Comparison of ENCODE assay signal across 8 mouse cellular contexts in genomic region chr3:88136945-88137494, GRCm38 (mm10). TPM values are rescaled to one million over a fixed set of nuclear protein-coding genes. Genes with fewer than 3 reads are reported as not detected.
A peak's percentile ranks its signal among the peaks of the same experiment; 100 is the strongest.
DNase-seq lines count a peak whose midpoint lies in the region; ATAC-seq and TF ChIP-seq lines count a peak whose summit lies in the region.

No protein-coding gene starts in this region.

- H3K4me2 ChIP-seq in kidney, embryonic 15.5 days, result peak overlapping the region; percentile 96
- H3K4me2 ChIP-seq in limb, embryonic 14.5 days (replicated peaks; ENCODE audit: low read depth, low read length, severe bottlenecking), result peak overlapping the region; percentile 97; the same call in 1 of the 2 replicates

- H3K4me1 ChIP-seq in kidney, embryonic 15.5 days, result peaks cover 52% of the 10 kb centered on the region
- H3K4me1 ChIP-seq in brown adipose tissue, adult 24 weeks (ENCODE audit: control insufficient read depth, insufficient read depth, insufficient read length, low read length), result peaks cover 19% of the 10 kb centered on the region
- H3K4me1 ChIP-seq in limb, embryonic 14.5 days (ENCODE audit: control insufficient read depth, insufficient read depth, low read length), result peaks cover 33% of the 10 kb centered on the region

- intact Hi-C loops in left cerebral cortex, postnatal 4 days (cut with DNase I), result loop anchor here (10.0 kb wide), 1 partner anchor 52 kb away; the partner anchor contains the start of gene Iqgap3

- no peak for ATAC-seq in kidney, embryonic 15.5 days (replicated peaks; ENCODE audit: low FRiP score)
- ATAC-seq in limb, embryonic 14.5 days (ENCODE audit: low FRiP score, low read depth), result no peak
- ATAC-seq in granulocyte monocyte progenitor cell, adult 5-6 weeks (replicated peaks; ENCODE audit: poor library complexity, severe bottlenecking), result no peak

- no peaks in the 10 kb centered on the region for H3K9me3 ChIP-seq in kidney, embryonic 15.5 days (replicated peaks)
- no peaks in the 10 kb centered on the region for H3K9me3 ChIP-seq in limb, embryonic 14.5 days (ENCODE audit: control insufficient read depth, low read length)

- no peak overlapping the region for H3K27ac ChIP-seq in kidney, embryonic 15.5 days
- H3K27ac ChIP-seq in brown adipose tissue, adult 24 weeks (replicated peaks; ENCODE audit: low read depth, low read length), result peak overlapping the region; percentile 78
- no peak overlapping the region for H3K27ac ChIP-seq in limb, embryonic 14.5 days (replicated peaks; ENCODE audit: low read depth, low read length)

- no peaks in the 10 kb centered on the region for H3K36me3 ChIP-seq in kidney, embryonic 15.5 days
- H3K36me3 ChIP-seq in limb, embryonic 14.5 days (ENCODE audit: control insufficient read depth, insufficient read depth, low read length), result no peaks in the 10 kb centered on the region

- TF ChIP-seq POLR2A in limb, embryonic 14.5 days (IDR thresholded peaks at IDR 0.05; ENCODE audit: borderline replicate concordance, extremely low read depth, insufficient read depth, insufficient read length), result no peak

- 0 out of 2 replicates have a peak overlapping the region, but pooled peaks have one; percentile 66 for H3K9ac ChIP-seq in kidney, embryonic 15.5 days
- no peak overlapping the region for H3K9ac ChIP-seq in limb, embryonic 14.5 days (ENCODE audit: low read depth, low read length, severe bottlenecking)

- no peak overlapping the region for H3K4me3 ChIP-seq in kidney, embryonic 15.5 days (replicated peaks)
- no peak overlapping the region for H3K4me3 ChIP-seq in brown adipose tissue, adult 24 weeks (ENCODE audit: insufficient read depth, low read depth, low read length)
- no peak overlapping the region for H3K4me3 ChIP-seq in limb, embryonic 14.5 days (replicated peaks; ENCODE audit: low read length)

- peak; percentile 61 to 87 for DNase-seq in adrenal gland, adult (ENCODE audit: inconsistent age in 2 of 2, low spot score in 1 of 2)
- no peak for DNase-seq in adrenal gland, postnatal 4 days (ENCODE audit: low spot score in 2 of 2)
- DNase-seq in kidney, adult 18-20 months, result no peak
- no peak for DNase-seq in limb, embryonic 14.5 days (ENCODE audit: low spot score)
- DNase-seq in left cerebral cortex, postnatal 4 days, result no peak

- 85% methylated on average over 4 of the region's 4 CpGs for WGBS in kidney, embryonic 15.5 days
- 81% methylated on average over 4 of the region's 4 CpGs for WGBS in limb, embryonic 14.5 days

- no peaks in the 10 kb centered on the region for H3K27me3 ChIP-seq in kidney, embryonic 15.5 days
- H3K27me3 ChIP-seq in limb, embryonic 14.5 days (ENCODE audit: control insufficient read depth, insufficient read depth, low read length), result no peaks in the 10 kb centered on the region

RNA-seq across cellular contexts. Expression of gene Mef2d, which starts 5.2 kb away (rescaled TPM):
- total RNA-seq in adrenal gland, postnatal 4 days (2021), result 10 to 100 TPM; 90.0 to 92.1 TPM
- 18.5 and 21.5 TPM in 2 replicates for polyA plus RNA-seq in kidney, embryonic 15.5 days (2015; fragmentation: Nextera tagmentation; extraction: Ambion mirVana)
- 34.8 and 50.0 TPM in 2 replicates for polyA plus RNA-seq in brown adipose tissue, adult 24 weeks (2012; ENCODE audit: insufficient read depth, insufficient read length, missing spikeins)
- polyA plus RNA-seq in limb, embryonic 14.5 days (2012; rRNA removed), result 58.7 and 79.0 TPM in 2 replicates
- polyA plus RNA-seq in limb, embryonic 14.5 days (2014; fragmentation: Nextera tagmentation; extraction: Ambion mirVana), result 27.4 and 29.6 TPM in 2 replicates
- 100 to 1,000 TPM; 113 to 121 TPM for total RNA-seq in left cerebral cortex, postnatal 4 days (2021)
- total RNA-seq in granulocyte monocyte progenitor cell, adult 5-6 weeks (2014; fragmentation: Nextera tagmentation), result 119 and 132 TPM in 2 replicates
- total RNA-seq in granulocyte monocyte progenitor cell, adult 5-6 weeks (2017), result 42.4 and 52.4 TPM in 2 replicates

RNA-seq across cellular contexts. Expression of gene Iqgap3, which starts 55.2 kb away (rescaled TPM):
- total RNA-seq in adrenal gland, postnatal 4 days (2021), result 10 to 100 TPM; 17.2 to 18.8 TPM
- 18.5 and 22.1 TPM in 2 replicates for polyA plus RNA-seq in kidney, embryonic 15.5 days (2015; fragmentation: Nextera tagmentation; extraction: Ambion mirVana)
- 1.1 TPM in 1 of 2 replicates, not detected in the other for polyA plus RNA-seq in brown adipose tissue, adult 24 weeks (2012; ENCODE audit: insufficient read depth, insufficient read length, missing spikeins)
- polyA plus RNA-seq in limb, embryonic 14.5 days (2012; rRNA removed), result 38.8 and 50.5 TPM in 2 replicates
- 20.0 and 21.0 TPM in 2 replicates for polyA plus RNA-seq in limb, embryonic 14.5 days (2014; fragmentation: Nextera tagmentation; extraction: Ambion mirVana)
- total RNA-seq in left cerebral cortex, postnatal 4 days (2021), result 1 to 10 TPM; 3.5 to 3.9 TPM
- 5.9 and 9.9 TPM in 2 replicates for total RNA-seq in granulocyte monocyte progenitor cell, adult 5-6 weeks (2014; fragmentation: Nextera tagmentation)
- 19.5 and 19.9 TPM in 2 replicates for total RNA-seq in granulocyte monocyte progenitor cell, adult 5-6 weeks (2017)

RNA-seq across cellular contexts. Expression of gene Ttc24, which starts 58.9 kb away (rescaled TPM):
- not detected for total RNA-seq in adrenal gland, postnatal 4 days (2021)
- polyA plus RNA-seq in kidney, embryonic 15.5 days (2015; fragmentation: Nextera tagmentation; extraction: Ambion mirVana), result not detected in 2 replicates
- not detected in 2 replicates for polyA plus RNA-seq in brown adipose tissue, adult 24 weeks (2012; ENCODE audit: insufficient read depth, insufficient read length, missing spikeins)
- polyA plus RNA-seq in limb, embryonic 14.5 days (2012; rRNA removed), result 0.03 TPM in 1 of 2 replicates, not detected in the other
- not detected in 2 replicates for polyA plus RNA-seq in limb, embryonic 14.5 days (2014; fragmentation: Nextera tagmentation; extraction: Ambion mirVana)
- total RNA-seq in left cerebral cortex, postnatal 4 days (2021), result not detected
- not detected in 2 replicates for total RNA-seq in granulocyte monocyte progenitor cell, adult 5-6 weeks (2014; fragmentation: Nextera tagmentation)
- total RNA-seq in granulocyte monocyte progenitor cell, adult 5-6 weeks (2017), result not detected in 2 replicates

Comparison
In these comparisons a context has a peak if more than half of its experiments do, and no peak if none do; other contexts are left out.
1. DNase-seq: peak in adrenal gland, adult (2 of 2); none in adrenal gland, postnatal 4 days (0 of 2), kidney, adult 18-20 months (single experiment), limb, embryonic 14.5 days (single experiment) and left cerebral cortex, postnatal 4 days (single experiment).